Comparison of ENCODE assay signal across 8 mouse cellular contexts in the genomic region with DNA sequence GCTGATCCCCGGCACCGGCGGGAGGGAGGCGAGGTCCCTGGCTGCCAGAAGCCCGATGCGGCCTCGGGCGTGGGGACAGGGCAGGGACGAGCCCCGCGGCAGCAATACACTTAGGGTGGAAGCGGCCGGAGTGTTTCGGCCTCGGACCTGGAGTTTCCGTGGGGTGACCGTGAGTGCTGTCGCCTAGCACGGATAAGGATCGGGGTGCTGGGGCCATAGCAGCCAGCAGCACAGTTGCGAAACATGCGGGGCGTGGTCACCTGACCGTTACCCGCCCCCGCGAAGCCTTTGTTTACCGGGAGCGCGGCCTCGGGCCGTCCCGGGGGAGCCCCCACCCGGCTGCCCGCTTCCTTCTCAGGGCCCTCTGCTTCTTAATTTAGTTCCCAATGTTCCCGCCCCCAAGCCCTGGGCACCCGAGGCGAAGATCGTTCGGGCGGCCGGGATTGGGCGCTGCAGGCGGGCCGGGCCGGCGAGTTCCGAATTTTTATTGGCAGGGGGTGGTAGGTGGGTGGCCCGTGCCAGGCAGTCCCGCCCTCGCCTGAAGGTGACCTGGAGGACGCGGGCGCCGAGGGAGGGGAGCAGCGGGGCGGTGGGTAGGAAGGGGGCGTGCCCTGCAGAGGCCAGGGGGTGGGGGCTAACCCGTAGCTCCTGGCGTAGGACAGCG. TPM values are rescaled to one million over a fixed set of nuclear protein-coding genes. Genes with fewer than 3 reads are reported as not detected.
DNase-seq lines count a peak whose midpoint lies in the region; ATAC-seq and TF ChIP-seq lines count a peak whose summit lies in the region.

No protein-coding gene starts in this region.

- intact Hi-C loops in left cerebral cortex, postnatal 10 days (cut with DNase I), result loop anchor here (10.0 kb wide), 1 partner anchor 373 kb away; no protein-coding TSS in a partner anchor

- peak; percentile 91 for DNase-seq in gastrocnemius, postnatal 10 days
- peak; percentile 87 to 96 for DNase-seq in left cerebral cortex, postnatal 10 days (ENCODE audit: extremely low spot score in 1 of 2, low spot score in 2 of 2)
- peak; percentile 90 for DNase-seq in right cerebral cortex, postnatal 25 days
- DNase-seq in urinary bladder, postnatal 4 days (ENCODE audit: low spot score in 2 of 2), result peak; percentile 88 to 91

- peak overlapping the region; percentile 82 for H3K4me3 ChIP-seq in cortical plate, adult 2 months (ENCODE audit: insufficient read depth, low read length)

- ATAC-seq in activated CD4-positive, CD25-positive, alpha-beta regulatory T cell, adult 4 months, result peak; percentile 81
- ATAC-seq in inflammation-experienced regulatory T-cells, adult 6 months, result peak; percentile 75
- peak; percentile 83 for ATAC-seq in megakaryocyte-erythroid progenitor cell, adult 5-6 weeks (replicated peaks; ENCODE audit: low FRiP score, low TSS enrichment, poor library complexity, severe bottlenecking)

- TF ChIP-seq CTCF in cortical plate, adult 2 months (IDR thresholded peaks at IDR 0.05; ENCODE audit: extremely low read depth, insufficient read depth, low read length), result no peak

- no peak for TF ChIP-seq POLR2A in cortical plate, adult 2 months (IDR thresholded peaks at IDR 0.05; ENCODE audit: extremely low read depth, insufficient read depth, low read length)

- H3K4me1 ChIP-seq in cortical plate, adult 2 months (ENCODE audit: control insufficient read depth, insufficient read depth, low read length), result no peaks in the 10 kb centered on the region; the same call in 1 of the 2 replicates

- H3K27ac ChIP-seq in cortical plate, adult 2 months (ENCODE audit: insufficient read depth, low read length), result peak overlapping the region; percentile 99

RNA-seq across cellular contexts. Expression of a gene that starts 0.5 kb away (rescaled TPM):
- polyA plus RNA-seq in activated CD4-positive, CD25-positive, alpha-beta regulatory T cell, adult 4 months (2017; shearing (Covaris generic)), result 10 to 100 TPM; 24.3 to 29.0 TPM
- polyA plus RNA-seq in cortical plate, adult 2 months (2012; rRNA removed), result 28.9 and 31.3 TPM in 2 replicates
- total RNA-seq in gastrocnemius, postnatal 10 days (2021), result 100 to 1,000 TPM; 189 to 190 TPM
- polyA plus RNA-seq in inflammation-experienced regulatory T-cells, adult 6 months (2017; shearing (Covaris generic)), result 10 to 100 TPM; 26.4 to 33.1 (median 32.5) TPM
- 10 to 100 TPM; 76.6 to 76.8 TPM for total RNA-seq in left cerebral cortex, postnatal 10 days (2021)
- total RNA-seq in megakaryocyte-erythroid progenitor cell, adult 5-6 weeks (2014; fragmentation: Nextera tagmentation), result 29.1 and 33.2 TPM in 2 replicates
- 38.5 and 70.6 TPM in 2 replicates for total RNA-seq in megakaryocyte-erythroid progenitor cell, adult 5-6 weeks (2017)

RNA-seq across cellular contexts. Expression of a gene that starts 43.0 kb away (rescaled TPM):
- polyA plus RNA-seq in activated CD4-positive, CD25-positive, alpha-beta regulatory T cell, adult 4 months (2017; shearing (Covaris generic)), result 1 to 10 TPM; 6.7 to 6.9 TPM
- polyA plus RNA-seq in cortical plate, adult 2 months (2012; rRNA removed), result 35.4 and 37.5 TPM in 2 replicates
- total RNA-seq in gastrocnemius, postnatal 10 days (2021), result 10 to 100 TPM; 18.1 to 29.7 TPM
- 10 to 100 TPM in 1 of 3 experiments, 1 to 10 TPM in 2; 6.1 to 11.9 (median 9.4) TPM for polyA plus RNA-seq in inflammation-experienced regulatory T-cells, adult 6 months (2017; shearing (Covaris generic))
- 10 to 100 TPM; 44.2 to 47.2 TPM for total RNA-seq in left cerebral cortex, postnatal 10 days (2021)
- 35.9 and 67.2 TPM in 2 replicates for total RNA-seq in megakaryocyte-erythroid progenitor cell, adult 5-6 weeks (2014; fragmentation: Nextera tagmentation)
- total RNA-seq in megakaryocyte-erythroid progenitor cell, adult 5-6 weeks (2017), result 22.8 and 39.8 TPM in 2 replicates

Comparison
In these comparisons a context has a peak if more than half of its experiments do, and no peak if none do; other contexts are left out.
1. Peak in every context shown above with its lines: DNase-seq, ATAC-seq, H3K4me3 ChIP-seq and H3K27ac ChIP-seq.